Mouse (Mus musculus): ENCODE measurements around the gene Gm8362.
"Not testable (repeated sequence)": the region's sequence is repeated elsewhere in the genome, so short reads cannot be mapped to it uniquely, and the experiment has no call there.

The Gm8362 gene

DNA sequence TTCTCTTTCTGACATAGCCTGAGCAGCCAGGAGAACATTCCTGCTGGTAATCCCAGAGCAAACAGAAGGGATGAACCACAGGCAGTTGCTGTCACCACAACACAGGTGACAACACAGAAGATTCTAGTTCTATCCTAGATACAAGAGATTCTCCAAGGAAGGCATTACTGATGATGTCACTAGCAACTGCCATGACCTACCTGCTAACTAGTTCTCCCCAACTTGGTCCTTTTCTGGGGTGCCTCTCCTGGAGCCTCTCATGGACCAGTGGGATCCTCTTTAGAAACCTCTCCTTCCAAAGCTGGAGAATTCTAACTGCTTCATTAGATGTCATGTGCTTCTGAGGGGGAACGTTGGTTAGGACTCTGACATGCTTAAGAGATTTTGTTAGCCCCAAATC, at the start of gene Gm8362:
TSS of gene Gm8362 (minus strand) at position 101 of the 400 bp plus-strand sequence.
- DNase-seq (ENCODE audit: low read depth): not testable (repeated sequence)

DNA sequence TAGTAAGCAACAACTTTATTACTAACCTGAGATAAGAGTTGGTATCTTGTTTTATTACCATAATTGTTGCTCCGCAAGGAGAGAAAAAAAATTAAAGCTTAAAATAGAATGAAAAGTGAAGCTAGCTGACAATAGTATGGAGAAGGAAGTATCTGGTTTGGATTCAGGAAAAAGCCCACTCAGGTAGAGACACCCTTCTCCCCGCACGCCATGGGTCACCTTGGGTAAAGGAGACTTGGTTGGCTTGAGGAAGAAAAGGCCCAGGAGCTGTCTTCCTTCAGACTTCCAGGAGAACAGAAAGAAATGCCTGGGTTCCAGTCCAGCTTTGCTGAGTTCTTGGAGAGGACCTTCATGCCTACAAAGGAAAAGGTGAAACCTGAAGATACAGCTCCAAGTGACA, 49.1 kb upstream of the Gm8362 start:
- DNase-seq (ENCODE audit: low read depth): not testable (repeated sequence)

- not testable (repeated sequence) for DNase-seq (ENCODE audit: low read depth)
Observed at GRCm38 (mm10) chr14:6757231-6757536, 17.0 kb downstream of the Gm8362 start.

GRCm38 (mm10) chr14:6756384-6757230, 17.6 kb downstream of the Gm8362 start:
- DNase-seq (ENCODE audit: low read depth): peak; percentile 10

GRCm38 (mm10) chr14:6742232-6742631, 32.0 kb downstream of the Gm8362 start, which contains the start of gene Gm3636:
Gm3636 (minus strand) TSS chr14:6742332.
- not testable (repeated sequence) for DNase-seq (ENCODE audit: low read depth)

DNA sequence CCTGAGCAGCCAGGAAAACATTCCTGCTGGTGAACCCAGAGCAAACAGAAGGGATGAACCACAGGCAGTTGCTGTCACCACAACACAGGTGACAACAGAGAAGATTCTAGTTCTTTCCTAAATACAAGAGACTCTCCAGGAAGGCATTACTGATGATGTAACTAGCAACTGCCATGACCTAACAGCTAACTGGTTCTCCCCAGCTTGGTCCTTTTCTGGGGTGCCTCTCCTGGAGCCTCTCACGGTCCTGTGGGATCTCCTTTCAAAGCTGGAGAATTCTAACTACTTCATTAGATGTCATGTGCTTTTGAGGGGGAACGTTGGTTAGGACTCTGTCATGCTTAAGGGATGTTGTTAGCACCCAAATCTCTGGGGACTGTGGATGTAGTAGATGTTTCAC, 54.1 kb downstream of the Gm8362 start, which contains the start of gene Gm8050:
TSS of gene Gm8050 (minus strand) at position 101 of the 400 bp plus-strand sequence.
- DNase-seq (ENCODE audit: low read depth): not testable (repeated sequence)

Measured in naive thymus-derived CD4-positive, alpha-beta T cell, adult 2 months (primary cell).